Mouse (Mus musculus) kidney, adult 9 months (tissue): ENCODE measurements around the gene Cyp51.
A peak's percentile ranks its signal among the peaks of the same experiment; 100 is the strongest.
"Not testable (repeated sequence)": the region's sequence is repeated elsewhere in the genome, so short reads cannot be mapped to it uniquely, and the experiment has no call there.

Experiments
- DNase-seq: peaks from one replicate; pipeline ENCODE4 v3.0.0; 2022

The Cyp51 gene

DNA sequence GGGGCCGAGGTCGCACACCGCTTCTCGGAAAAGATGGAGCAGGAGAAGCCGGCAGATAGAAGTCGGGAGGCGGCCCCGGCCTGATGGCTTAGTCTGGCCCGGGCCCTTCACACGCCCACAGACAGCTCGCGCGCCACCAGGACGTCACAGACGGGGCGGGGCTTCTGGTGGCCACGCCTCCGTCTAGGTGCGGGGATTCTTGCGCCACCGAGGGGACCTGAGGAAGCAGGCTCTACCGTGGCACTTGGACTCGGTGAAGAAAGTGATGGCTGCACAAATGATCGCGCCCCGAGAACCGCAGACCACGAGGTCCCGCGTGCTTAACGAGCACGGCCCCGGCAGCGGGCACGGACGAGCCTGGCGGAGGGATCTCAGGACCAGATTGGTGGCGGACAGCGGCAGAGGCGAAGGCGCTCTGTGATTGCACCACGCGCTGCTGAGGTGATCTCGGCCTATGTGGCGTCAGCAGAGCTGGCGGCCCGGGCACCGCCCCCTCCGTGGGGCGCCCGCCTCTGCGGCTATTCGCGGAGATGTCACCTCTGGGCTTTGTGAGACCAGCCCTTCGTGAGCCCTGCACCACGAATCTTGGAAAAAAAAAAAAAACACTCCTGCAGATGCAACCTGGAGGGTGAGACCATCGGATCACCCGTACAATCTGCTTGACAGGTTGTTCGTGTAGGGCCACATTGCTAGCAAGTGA lies at the start of gene Cyp51:
Gene Cyp51 (minus strand): TSS at position 406 of the 700 bp plus-strand sequence.
- peak; percentile 91 for DNase-seq

DNA sequence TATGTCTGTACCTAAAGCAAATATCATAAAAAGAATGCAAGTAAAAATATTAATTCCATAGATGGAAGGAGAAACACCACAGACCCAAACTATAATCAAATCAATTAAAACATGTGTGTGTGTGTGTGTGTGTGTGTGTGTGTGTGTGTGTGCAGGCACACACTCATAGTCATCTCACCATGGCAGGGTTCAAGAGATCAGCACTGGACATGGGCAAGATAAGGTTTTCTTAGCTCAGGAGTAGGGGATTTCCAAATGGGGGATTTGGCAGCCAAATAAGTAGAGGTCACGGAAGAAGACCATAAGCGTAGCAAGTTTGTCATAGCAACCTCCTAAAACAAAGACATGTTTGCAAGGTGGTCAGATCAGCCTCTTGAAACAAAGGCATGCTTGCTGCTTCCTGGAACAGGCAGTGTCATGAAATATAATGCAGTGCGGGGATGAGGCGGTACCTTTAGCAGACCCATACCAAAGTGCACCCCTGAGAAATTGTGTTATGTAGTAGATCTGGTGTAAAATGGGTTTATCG lies 8.1 kb upstream of the Cyp51 start:
- DNase-seq: no peak

DNA sequence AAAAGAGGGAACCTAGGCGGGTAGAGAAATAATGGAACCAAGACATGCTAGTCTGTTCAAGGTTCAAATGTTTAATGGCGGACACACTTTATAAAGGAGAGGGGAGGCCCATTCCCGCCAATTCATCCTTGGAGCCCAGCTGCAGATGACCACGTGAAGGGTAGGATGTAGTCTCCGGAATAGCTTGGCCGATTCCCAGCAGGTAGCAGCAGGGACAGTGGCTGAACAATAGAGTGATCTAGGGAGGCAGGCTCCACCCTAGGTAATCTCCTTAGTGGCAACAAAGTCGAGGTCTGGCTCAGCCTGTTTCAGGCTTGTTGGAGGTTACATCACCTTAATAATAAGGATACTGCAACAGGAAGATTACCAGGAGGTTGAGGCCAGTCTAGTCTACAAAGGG lies 2.5 kb upstream of the Cyp51 start:
- not testable (repeated sequence) for DNase-seq

DNA sequence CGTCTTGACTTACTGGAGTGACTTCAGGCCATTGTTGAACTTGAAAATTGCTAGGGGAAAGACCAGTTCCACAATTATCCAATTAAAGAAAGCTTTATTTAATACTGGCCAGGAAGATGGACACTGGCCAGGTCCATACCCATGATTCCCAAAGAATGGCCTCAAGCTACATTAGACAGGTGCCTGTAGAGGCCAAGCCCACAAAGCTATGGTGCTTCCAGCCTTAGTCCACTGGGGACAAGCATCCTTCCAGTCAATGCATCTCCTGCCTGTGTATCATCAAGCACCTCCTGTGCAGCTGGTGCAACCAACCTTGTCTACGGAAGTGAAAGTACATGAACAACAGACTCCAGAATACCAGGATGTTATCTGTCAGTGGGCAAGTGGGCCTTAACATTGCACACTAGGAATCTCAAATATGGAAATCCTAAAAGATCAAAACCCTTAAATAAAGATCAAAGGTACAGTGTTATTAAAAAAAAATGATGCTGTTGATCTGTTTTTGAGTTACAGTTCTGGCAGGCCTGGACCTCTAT lies 1.2 kb upstream of the Cyp51 start:
- no peak for DNase-seq

DNA sequence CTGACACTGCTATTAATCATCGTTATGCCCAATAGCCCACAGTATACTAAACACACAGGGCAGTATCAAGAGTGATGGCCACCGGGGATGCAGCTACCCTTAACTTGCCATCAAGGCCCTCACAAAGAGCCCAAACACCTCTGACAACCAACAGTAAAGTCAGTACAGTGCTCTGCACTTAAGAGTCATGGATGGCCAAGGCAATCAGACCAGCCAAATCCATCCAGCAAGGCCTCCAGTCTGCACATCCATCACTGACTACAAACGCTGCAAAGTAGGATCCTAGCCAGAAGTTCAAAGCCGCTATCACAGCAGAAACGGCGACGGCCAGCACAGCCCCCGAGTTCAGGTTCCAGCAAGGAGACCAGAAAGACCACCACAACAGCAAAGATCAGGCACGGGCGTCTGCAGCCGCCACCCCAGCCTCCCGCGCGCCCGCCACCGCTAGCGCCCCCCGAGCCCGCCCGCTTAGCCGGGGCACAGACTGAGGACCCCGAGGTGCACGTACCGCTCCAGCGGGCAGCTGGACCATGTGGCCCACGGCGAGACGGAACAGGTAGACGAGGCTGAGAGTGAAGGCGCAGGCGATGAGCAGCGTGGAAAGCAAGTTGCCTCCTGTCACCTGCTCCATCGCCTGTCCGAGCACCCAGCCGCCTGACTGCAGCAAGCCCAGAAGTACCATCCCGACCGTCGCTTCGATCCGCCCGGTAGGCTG lies 763 bp downstream of the Cyp51 start:
- no peak for DNase-seq

DNA sequence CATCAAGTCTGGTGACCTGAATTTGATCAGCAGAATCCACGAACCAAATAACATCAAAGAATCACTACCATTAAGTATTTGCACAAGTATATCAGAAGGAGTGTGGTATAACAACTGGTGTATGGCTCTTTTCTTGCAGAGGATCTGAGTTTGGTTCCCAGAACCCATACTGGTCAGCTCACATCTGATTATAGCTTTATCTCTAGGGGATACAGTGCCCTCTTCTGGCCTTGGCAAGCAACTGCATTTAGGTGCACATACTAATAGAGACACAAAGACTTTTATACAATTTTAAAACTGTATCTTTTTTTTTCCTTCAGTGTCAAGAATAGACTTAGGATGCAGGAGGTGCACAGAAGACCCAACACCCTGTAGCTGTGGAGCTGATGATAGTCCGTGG lies 2.8 kb downstream of the Cyp51 start:
- no peak for DNase-seq

DNA sequence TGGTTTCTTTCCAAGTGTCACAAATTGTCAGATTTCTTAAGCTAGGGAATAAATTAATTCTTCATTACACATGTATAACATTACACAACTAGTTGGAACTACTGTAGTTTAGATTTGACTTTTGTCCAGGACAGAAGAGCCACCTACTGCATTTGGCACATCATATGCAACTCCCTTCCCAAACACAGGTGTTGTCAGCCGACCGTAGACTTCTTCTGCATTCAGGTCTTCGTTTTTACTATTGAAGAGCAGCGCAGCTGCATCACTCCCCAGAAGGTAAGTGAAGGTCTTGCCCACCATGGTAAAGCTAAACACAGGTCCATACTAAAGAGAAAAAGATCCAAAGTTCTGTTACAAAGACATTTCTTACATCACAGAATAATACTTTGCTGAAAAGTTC lies 3.5 kb downstream of the Cyp51 start:
- DNase-seq: no peak

DNA sequence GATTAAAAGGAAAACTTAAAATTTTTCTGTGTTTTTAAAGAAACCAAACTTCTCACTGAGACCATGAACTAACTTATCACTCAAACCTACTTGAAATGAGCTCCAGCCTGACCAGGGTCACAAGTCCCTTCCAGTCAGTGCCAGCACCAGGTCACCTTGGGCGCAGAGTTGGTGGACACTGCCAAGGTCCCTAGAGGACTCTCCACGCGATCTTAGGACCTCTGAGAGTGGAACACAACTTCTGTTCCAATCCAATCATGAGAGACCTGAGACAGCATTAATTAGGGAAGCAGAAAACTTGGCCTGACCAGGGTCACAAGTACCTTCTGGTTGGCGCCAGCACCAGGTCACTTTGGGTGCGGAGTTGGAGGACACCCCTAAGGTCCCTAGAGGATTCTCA lies 10.1 kb downstream of the Cyp51 start:
- DNase-seq: peak; percentile 76

DNA sequence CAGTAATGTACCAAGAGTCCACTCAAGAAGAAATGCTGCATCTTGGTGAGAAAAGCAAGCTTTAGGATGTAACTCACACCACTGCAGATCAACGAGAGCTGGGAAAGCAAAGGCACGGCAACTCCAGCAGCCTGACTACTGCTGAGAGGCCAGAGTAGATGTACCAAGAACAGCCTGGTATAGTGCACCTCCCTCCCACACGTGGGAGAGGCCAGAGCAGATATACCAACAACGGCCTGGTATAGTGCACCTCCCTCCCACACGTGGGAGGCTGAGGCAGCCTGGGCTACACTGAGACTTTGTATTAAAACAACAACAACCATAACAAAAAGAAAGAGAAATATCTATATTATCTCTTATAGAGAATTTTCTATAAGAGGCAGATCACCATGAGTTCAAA lies 16.4 kb downstream of the Cyp51 start:
- no peak for DNase-seq

DNA sequence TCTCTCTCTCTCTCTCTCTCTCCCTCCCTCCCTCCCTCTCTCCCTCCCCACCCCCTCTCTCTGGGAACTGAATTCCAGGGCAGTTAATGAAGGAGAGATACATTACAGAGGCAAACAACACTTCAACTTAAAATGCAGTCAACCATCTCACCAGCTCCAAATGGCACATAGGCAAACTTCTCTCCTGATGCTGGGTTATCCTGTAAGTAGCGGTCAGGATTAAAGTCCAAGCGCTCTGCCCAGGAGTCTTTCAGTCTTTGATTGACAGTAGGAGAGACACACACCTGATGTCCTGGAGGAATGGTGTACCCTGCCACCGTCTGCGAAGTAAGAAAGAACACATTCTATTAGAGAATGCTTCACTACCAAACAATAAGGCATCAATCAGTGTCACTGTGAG lies 18.2 kb downstream of the Cyp51 start:
- peak; percentile 82 for DNase-seq

DNA sequence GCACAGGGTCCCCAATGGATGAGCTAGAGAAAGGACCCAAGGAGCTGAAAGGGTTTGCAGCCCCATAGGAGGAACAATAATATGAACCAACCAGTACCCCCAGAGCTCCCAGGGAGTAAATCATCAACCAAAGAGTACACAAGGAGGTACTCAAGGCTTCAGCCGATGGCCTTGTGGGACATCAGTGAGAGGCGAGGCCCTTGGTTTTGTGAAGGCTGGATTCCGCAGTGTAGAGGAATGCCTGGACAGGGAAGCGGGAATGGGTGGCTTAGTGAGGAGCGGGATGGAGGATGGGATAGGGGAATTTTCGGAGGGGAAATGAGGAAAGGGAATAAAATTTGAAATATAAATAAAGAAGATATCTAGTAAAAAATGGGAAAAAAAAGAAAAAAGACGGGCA lies 19.6 kb downstream of the Cyp51 start:
- no peak for DNase-seq

DNA sequence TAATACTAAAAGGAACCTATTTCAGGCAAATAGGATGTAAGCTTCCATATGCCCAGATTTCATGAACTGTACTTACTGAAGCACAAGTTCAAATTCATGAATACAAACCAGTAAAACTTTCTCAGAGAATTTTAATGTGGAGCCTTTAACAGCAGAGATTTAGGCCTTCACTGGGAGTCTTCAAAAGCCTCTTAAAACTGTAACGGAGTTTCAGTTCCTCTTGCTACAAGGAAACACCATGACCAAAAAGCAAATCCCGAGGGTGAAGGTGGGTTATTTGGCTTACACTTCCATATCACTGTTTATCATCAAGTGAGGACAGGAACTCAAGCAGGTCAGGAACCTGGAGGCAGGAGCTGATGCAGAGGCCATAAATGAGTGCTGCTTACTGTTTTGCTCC lies 23.0 kb downstream of the Cyp51 start:
- DNase-seq: no peak

DNA sequence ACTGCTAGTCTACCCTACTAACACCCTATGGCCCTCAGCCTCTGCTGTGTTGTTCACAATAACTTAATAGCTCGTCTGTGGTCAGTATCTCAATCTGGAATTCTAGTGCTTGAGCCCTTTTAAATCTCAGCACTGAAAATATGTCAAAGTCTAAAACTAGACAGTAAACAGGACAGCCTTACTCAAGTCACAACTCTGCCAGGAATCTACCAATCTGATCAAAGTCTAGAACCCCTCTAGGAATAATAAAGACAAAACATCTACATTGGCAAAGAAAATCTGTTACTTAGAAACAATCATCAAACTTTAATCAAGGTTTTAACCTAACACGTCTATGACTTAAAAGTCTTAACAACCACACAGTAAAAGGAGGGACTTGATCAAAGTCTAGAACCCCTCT lies 23.7 kb downstream of the Cyp51 start:
- peak; percentile 58 for DNase-seq

DNA sequence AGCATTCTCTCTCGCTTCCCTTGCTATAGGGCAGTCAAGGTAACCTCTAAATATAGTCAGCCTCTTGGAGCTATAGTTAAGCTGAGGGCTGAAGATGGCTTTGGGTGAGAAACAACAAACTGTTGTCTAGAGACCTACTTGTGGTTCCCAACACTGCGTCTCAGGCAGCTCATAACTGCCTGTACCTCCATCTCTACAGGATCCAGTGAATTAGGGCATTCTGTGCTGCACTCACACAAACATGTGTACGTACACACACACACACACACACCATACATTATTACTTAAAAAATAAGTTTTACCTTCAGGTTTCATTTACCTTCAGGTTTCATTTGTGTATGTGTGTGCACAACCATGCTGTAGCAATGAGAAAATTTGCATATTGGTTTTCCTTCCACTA lies 25.5 kb downstream of the Cyp51 start:
- DNase-seq: no peak

DNA sequence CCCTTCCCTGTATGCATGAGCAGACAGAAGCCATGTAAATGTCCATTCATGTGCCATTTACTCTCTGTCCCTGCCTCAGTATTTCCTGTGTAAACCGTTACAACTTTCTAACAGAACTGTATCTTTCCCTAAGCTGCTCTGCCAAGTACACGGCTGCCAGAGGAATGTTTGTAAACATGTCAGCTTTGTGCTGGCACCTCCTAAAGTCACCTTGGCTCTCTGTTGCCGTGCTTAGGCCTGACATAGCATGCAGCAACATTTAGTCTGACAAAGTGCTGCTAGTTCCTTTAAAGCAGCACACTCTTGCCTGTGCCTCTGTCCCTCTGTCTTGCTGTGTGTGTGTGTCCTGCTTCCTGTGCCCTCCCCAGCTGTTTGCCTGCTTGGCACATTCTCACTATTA lies 37.3 kb downstream of the Cyp51 start:
- no peak for DNase-seq

DNA sequence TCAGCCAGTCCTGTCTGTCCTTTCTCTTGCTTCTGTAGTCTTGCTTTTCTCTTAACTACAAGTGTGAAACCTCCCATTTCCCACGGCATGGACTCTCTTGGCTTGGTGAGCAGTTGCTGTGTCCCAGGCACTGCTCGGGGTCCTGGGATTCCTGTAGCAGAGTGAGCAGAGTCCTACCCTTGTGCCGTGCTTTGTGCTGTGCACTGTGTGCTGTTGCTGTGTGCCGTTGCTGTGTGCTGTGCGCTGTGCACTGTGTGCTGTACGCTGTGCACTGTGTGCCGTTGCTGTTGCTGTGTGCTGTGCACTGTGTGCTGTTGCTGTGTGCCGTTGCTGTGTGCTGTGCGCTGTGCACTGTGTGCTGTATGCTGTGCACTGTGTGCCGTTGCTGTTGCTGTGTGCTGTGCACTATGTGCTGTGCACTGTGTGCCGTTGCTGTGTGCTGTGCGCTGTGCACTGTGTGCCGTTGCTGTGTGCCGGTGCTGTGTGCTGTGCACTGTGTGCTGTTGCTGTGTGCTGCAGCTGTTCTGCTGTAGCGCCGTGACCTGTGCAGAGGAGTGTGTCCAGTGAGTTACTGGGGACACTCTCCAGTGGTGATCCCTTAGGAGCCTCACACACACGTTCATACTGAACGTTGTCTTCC lies 38.0 kb downstream of the Cyp51 start:
- DNase-seq: no peak

DNA sequence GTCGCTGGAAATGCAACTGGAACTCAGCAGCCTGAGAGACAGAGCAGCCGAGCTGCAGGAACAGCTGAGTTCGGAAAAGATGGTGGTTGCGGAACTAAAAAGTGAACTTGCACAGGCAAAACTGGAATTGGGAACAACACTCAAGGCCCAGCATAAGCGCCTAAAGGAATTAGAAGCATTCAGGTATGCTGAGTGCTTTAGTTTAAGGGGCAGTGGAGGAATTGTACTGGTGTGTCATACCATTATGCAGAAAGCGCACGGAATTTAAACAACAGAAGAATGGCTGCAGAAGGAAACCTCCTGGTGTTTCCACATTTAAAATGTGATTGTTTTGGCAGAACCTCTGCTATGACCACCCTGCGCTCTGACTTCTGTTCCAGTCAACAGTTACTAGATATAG lies 44.2 kb downstream of the Cyp51 start:
- DNase-seq: no peak

DNA sequence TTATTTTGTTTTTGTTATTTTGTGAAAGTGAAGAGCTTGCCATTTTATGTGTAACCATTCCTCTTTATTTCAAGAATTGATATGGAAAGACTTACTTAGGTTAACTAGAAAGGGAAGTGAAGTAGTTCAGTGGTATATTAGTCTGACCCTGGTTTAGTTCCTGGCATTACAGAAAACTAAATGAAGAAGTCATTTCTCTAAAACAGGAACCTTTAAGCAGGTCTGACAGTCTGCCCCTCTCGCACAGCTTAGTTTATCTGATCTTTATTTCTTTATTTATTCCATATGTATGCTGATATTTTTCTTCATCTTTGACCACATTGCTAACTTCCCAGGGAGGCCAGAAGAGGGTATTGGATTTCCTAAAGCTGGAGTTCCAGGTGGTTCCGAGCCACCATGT lies 63.6 kb downstream of the Cyp51 start:
- no peak for DNase-seq

DNA sequence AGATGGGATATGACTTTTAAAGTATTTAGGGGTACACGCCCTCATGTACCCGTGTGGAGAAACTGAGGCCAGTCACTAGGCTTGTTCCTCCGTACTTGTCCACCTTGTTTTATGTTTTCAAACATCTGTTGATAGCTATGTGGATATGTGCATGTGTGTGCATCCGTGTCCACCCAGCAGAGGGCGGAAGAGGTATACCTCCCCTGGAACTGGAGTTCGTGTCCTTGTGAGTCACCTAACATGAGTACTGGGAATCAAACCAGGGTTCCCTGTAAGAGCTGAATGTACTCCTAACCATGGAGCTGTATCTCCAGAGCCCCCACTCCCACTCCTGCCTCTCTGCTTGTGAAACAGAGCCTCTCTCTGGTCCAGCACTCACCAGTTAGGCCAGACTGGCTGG lies 64.2 kb downstream of the Cyp51 start:
- peak; percentile 19 for DNase-seq

DNA sequence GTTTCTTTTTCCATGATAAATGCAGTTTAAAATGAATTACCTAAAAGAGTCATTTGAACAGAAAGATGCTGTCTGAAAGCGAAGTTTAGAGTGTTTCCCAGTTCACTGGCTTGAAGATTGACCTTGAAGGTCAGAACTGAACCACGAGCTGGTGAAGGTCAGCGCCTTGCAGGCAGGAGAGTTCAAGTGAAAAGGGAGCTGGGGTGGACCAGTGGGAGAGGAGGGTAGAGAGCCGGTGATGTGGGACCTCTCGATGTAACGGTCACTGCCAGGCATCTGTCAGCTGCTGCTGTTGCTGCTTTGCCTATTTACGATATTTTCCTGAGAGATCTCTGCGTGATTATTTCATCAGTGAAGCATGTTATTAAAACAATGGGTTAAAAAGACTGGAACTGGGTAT lies 65.2 kb downstream of the Cyp51 start:
- DNase-seq: no peak

DNA sequence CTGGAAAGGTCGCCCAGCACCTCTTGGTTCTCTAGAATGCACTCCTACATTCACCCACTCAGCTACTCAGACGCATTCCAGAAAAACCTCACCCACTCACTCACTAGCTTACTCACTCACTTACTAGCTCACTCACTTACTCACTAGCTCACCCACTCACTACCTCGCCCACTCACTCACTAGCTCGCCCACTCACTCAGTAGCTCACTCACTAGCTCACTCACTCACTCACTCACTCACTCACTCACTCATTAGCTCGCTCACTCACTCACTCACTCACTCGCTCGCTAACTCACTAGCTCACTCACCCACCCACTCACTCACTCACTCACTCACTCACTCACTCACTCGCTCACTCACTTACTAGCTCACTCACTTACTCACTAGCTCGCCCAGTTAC lies 67.9 kb downstream of the Cyp51 start:
- DNase-seq: no peak

DNA sequence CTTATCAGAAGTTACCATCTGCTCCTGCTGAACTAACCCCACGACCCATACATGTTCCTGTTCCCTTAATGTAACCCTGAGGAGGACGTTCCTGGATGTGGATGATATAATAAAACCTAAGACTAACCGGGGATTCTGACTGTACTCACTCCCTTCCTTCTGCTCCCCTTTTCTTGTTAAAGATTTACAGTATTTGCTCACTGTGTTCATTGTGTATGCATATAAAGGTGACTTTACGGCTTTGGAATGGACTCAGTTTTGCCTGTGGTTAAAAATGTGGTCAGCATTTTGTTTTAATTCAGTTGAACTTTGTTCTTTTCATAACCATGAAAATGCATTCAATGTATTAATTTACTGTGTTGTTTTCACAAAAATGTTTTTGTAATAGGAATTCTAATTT lies 72.7 kb downstream of the Cyp51 start:
- DNase-seq: peak; percentile 13
